In the genomic region with DNA sequence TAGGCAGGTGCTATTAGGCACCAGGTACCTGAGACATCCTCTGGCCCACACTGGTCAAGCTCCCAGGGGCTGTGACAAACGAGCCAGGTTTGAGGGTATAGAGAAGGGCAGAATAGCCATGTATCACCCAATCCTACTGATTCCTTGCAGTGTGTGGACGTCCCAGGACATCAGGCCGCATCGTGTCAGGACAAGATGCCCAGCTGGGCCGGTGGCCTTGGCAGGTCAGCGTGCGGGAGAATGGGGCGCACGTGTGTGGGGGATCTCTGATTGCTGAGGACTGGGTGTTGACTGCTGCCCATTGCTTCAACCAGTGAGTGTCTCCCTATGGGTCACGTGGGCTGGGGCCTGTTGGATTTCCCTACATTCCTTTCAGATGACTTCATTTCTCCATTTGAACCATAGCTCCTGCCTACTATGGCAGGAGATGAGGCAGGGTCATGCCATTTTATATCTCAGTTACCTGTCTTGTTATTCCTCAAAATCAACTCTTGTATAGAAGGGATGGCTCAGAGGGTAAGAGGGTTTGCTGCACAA, we compare ENCODE assay signal across 23 mouse cellular contexts. TPM values are rescaled to one million over a fixed set of nuclear protein-coding genes. Genes with fewer than 3 reads are reported as not detected.
"Had no signal": no experiment of that assay in that cellular context is flagged by ENCODE, and none has a peak within 500 bp of the region (broad histone marks: within the 10 kb centered on the region; RNA-seq: fewer than 3 reads in every experiment).

No protein-coding gene starts in this region.

- DNase-seq: kidney, postnatal 36 days; layer of hippocampus, adult 9-11 months; layer of hippocampus, postnatal 36 days; liver; liver, embryonic 13.5 days; liver, postnatal 0 days; lung, postnatal 14 days; spleen, adult 18-20 months; thymus, adult 18-20 months; thymus, postnatal 14 days had no signal

- H3K27ac ChIP-seq: kidney, postnatal 0 days; limb, embryonic 12.5 days; liver, embryonic 13.5 days; lung, embryonic 15.5 days; macrophage; midbrain, embryonic 13.5 days; neural tube, embryonic 15.5 days had no signal

- H3K4me2 ChIP-seq: limb, embryonic 12.5 days; liver, embryonic 13.5 days; lung, embryonic 15.5 days; midbrain, embryonic 13.5 days; neural tube, embryonic 15.5 days had no signal

- ATAC-seq: liver, postnatal 0 days; midbrain, embryonic 13.5 days had no signal

- H3K9ac ChIP-seq: limb, embryonic 12.5 days; liver, embryonic 13.5 days; liver, postnatal 0 days; lung, embryonic 15.5 days; midbrain, embryonic 13.5 days; neural tube, embryonic 15.5 days had no signal

- H3K4me3 ChIP-seq: limb, embryonic 12.5 days; liver, embryonic 13.5 days; lung, embryonic 15.5 days; midbrain, embryonic 13.5 days; neural tube, embryonic 15.5 days had no signal

- H3K27me3 ChIP-seq: limb, embryonic 12.5 days; liver, embryonic 13.5 days; lung, embryonic 15.5 days; midbrain, embryonic 13.5 days had no signal

- H3K36me3 ChIP-seq: limb, embryonic 12.5 days; liver, embryonic 13.5 days; lung, embryonic 15.5 days; midbrain, embryonic 13.5 days; neural tube, embryonic 15.5 days had no signal

- H3K9me3 ChIP-seq: limb, embryonic 12.5 days; liver, embryonic 13.5 days; lung, embryonic 15.5 days; midbrain, embryonic 13.5 days; neural tube, embryonic 15.5 days had no signal

- H3K4me1 ChIP-seq: limb, embryonic 12.5 days; liver, embryonic 13.5 days; lung, embryonic 15.5 days; midbrain, embryonic 13.5 days; neural tube, embryonic 15.5 days had no signal

RNA-seq across cellular contexts. Expression of a gene that starts 10.3 kb away (rescaled TPM):
- total RNA-seq: megakaryocyte-erythroid progenitor cell, adult 5-6 weeks had no signal
- polyA plus RNA-seq: macrophage had no signal

RNA-seq across cellular contexts. Expression of a gene that starts 10.6 kb away (rescaled TPM):
- total RNA-seq: layer of hippocampus, adult 18-20 months; layer of hippocampus, postnatal 36 days; left cerebral cortex, postnatal 36 days; megakaryocyte-erythroid progenitor cell, adult 5-6 weeks; midbrain, postnatal 0 days had no signal
- polyA plus RNA-seq: kidney, postnatal 0 days; limb, embryonic 12.5 days; liver, embryonic 13.5 days; liver, postnatal 0 days; lung, embryonic 15.5 days; macrophage; midbrain, embryonic 13.5 days; neural tube, embryonic 11.5 days had no signal

RNA-seq across cellular contexts. Expression of a gene that starts 13.6 kb away (rescaled TPM):
- total RNA-seq: layer of hippocampus, adult 18-20 months; layer of hippocampus, postnatal 36 days; left cerebral cortex, adult 8-10 months; left cerebral cortex, postnatal 36 days; megakaryocyte-erythroid progenitor cell, adult 5-6 weeks; midbrain, postnatal 0 days had no signal
- polyA plus RNA-seq: kidney, postnatal 0 days; limb, embryonic 12.5 days; liver, embryonic 13.5 days; liver, postnatal 0 days; lung, embryonic 15.5 days; macrophage; midbrain, embryonic 13.5 days; midbrain, postnatal 0 days; neural tube, embryonic 11.5 days; neural tube, embryonic 15.5 days; stomach, embryonic 14.5 days had no signal

RNA-seq across cellular contexts. Expression of a gene that starts 18.4 kb away (rescaled TPM):
- total RNA-seq: layer of hippocampus, postnatal 36 days; left cerebral cortex, postnatal 36 days; megakaryocyte-erythroid progenitor cell, adult 5-6 weeks; midbrain, postnatal 0 days had no signal
- polyA plus RNA-seq: limb, embryonic 12.5 days; liver, embryonic 13.5 days; liver, postnatal 0 days; macrophage; midbrain, postnatal 0 days; neural tube, embryonic 11.5 days; neural tube, embryonic 15.5 days; stomach, embryonic 14.5 days had no signal
